Mouse (Mus musculus) hindbrain, postnatal 0 days (tissue): ENCODE measurements around the gene Slc30a9. TPM values are rescaled to one million over a fixed set of nuclear protein-coding genes. Genes with fewer than 3 reads are reported as not detected.

ENCODE experiments used
- ATAC-seq: fragments of 200-750 bp; cut with Nextera tagmentation; 2 replicates; pipeline ENCODE4 v1.8.0; 2017; ENCODE audit warnings: mild to moderate bottlenecking, moderate TSS enrichment, moderate library complexity
- DNase-seq: peaks from one replicate; pipeline ENCODE4 v3.0.0-alpha.2; 2015; ENCODE audit warnings: low spot score
- H3K27ac ChIP-seq: fragments of 300-500 bp; sonication (generic); 2 replicates; pipeline ENCODE4 v1.5.1; 2014; ENCODE audit warnings: mild to moderate bottlenecking
- H3K27me3 ChIP-seq: fragments of 300-500 bp; sonication (generic); 2 replicates; pipeline ENCODE4 v1.6.1; 2014; ENCODE audit warnings: low read length, mixed read lengths; ENCODE audit not compliant: insufficient read depth
- H3K36me3 ChIP-seq: fragments of 300-500 bp; sonication (generic); 2 replicates; pipeline ENCODE4 v1.6.1; 2014; ENCODE audit warnings: low read length, mixed read lengths; ENCODE audit not compliant: insufficient read depth
- H3K4me1 ChIP-seq: fragments of 300-500 bp; sonication (generic); 2 replicates; pipeline ENCODE4 v1.6.1; 2014; ENCODE audit warnings: antibody characterized with exemption, low read length, mixed read lengths; ENCODE audit not compliant: insufficient read depth
- H3K4me2 ChIP-seq: fragments of 300-500 bp; sonication (generic); 2 replicates; pipeline ENCODE4 v1.6.1; 2014; ENCODE audit warnings: low read depth, mild to moderate bottlenecking, low read length, moderate library complexity, mixed read lengths
- H3K4me3 ChIP-seq: fragments of 300-500 bp; sonication (generic); 2 replicates; pipeline ENCODE4 v1.5.1; 2014; ENCODE audit warnings: low read length
- H3K9ac ChIP-seq: fragments of 300-500 bp; sonication (generic); replicated peaks from 2 replicates; pipeline ENCODE4 v1.6.1; 2014; ENCODE audit warnings: mild to moderate bottlenecking, low read length, moderate library complexity, mixed read lengths
- H3K9me3 ChIP-seq: fragments of 300-500 bp; sonication (generic); 2 replicates; pipeline ENCODE4 v1.6.1; 2016; ENCODE audit warnings: low read length, mixed read lengths
- CTCF ChIP-seq: IDR thresholded peaks from 2 replicates; pipeline ENCODE4 v1.5.1; 2016; ENCODE audit warnings: antibody characterized with exemption, control low read depth, low read depth
- WGBS: fragments of 180-500 bp; shearing (Covaris S2); extraction: QIAGEN DNeasy Blood & Tissue Kit; methylation state at CpG from one replicate; pipeline ENCODE4 v1.1.7; 2014; 5-methylcytosine and 5-hydroxymethylcytosine counted together
- polyA plus RNA-seq: library from polyadenylated mRNA; unstranded; fragments of >200 nt; fragmentation: Nextera tagmentation; extraction: Ambion mirVana; gene quantifications from 2 replicates; pipeline ENCODE4 v1.2.1, GENCODE M21; 2015
- total RNA-seq: library from RNA; depleted of rRNA; stranded (reverse); fragments of >200 nt; gene quantifications from 2 replicates; pipeline ENCODE4 v1.2.3, GENCODE M21; 2014; rRNA removed

The Slc30a9 gene
- total RNA-seq (72.8 and 90.5 TPM in 2 replicates), polyA plus RNA-seq (175 and 179 TPM in 2 replicates)

DNA sequence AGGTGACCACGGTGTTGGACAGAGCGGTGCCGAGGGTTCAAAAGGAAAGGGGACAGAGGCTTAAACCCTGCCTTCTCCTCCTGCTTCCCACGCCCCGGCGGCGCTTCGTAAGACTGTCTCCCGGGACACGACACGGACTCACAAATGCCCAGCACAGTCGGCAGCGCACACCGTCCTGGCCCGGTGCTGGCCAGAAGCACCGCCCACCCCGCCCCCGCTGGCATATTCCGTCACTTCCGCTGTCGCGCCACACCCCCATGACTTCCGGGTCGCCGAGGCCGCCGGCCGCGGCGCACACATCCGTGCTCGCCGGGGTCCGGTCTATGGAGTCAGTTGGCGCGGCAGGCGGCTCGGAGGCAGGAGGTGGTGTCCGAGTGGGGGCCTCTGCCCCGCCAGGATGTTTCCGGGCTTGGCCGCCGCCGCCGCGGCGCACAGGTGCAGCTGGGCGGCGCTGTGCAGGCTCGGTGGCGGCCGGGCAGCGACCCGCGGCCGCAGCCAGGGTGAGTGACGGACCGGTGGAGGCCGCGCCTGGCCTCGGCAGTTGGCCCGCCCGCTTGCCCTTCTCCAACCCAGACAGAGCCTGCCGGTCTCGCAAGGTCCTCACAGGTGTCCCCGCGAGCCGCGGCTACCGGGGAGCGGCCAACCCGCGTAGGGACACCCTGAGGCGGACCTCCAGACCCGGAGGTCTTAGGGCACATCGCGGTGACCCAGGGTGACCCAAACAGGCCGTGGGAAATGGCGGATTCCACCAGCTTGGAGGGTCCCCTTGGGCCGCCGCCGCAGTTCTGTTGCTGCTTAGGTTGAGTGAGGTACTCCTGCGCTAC lies at the start of gene Slc30a9:
Gene Slc30a9, plus strand, starts transcription at position 258 of the 824 bp plus-strand sequence.
- peak within 1 kb of the TSS; percentile 79 for H3K27ac ChIP-seq
- H3K4me2 ChIP-seq = peak within 1 kb of the TSS; percentile 88
- peak within 1 kb of the TSS; percentile 99 for H3K4me3 ChIP-seq
- no peaks in the 10 kb centered on the region for H3K27me3 ChIP-seq
- ATAC-seq (peak; percentile 99), DNase-seq (peak; percentile 93)
- no peak for TF ChIP-seq CTCF
- peak within 1 kb of the TSS; percentile 90 for H3K9ac ChIP-seq
- no peaks in the 10 kb centered on the region for H3K9me3 ChIP-seq
- WGBS = under 1% methylated on average over 79 of the region's 83 CpGs
- no peaks in the 10 kb centered on the region; the same call in 1 of the 2 replicates for H3K4me1 ChIP-seq
- no peaks in the 10 kb centered on the region for H3K36me3 ChIP-seq

DNA sequence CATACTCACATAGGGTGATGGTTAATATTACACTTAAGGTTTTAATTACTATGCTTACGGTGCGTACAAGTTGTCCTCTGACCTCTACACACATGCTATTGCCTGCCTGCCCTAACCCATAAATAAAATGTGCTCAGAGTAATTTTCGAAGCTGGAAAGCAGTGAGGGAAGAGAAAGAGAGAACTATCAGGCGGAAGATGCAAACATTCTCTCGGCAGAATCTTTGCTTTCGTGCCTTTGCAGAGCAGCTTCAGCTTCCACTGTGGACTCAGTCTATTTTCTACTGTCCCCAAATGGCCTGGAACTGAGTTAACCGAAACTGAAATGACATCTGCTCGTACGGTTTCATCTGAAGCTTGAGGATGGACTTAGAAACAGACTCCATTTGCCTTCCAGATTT lies 48.3 kb upstream of the Slc30a9 start:
- WGBS = 86% methylated on average over 9 of the region's 9 CpGs

DNA sequence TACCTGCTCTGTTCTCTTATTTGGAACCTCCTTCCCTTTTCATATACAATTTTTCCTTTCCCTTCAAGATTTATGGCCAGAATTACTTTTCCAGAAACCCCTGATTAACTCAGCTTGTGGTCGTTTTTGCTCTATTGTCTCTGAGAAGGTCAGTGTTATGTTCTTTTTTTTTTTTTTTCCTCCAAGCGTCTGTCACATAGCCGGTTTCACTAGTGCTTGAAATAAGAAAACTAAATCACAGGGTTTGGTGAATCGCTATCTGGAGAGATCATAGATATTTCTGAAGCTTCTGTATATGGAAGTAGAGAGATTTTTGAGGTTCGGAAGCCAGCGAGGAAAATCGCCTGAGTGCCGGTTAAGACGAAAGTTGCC lies 46.6 kb upstream of the Slc30a9 start:
- no peak for DNase-seq
- Histone ChIP-seq H3K4me2 (peak overlapping the region; percentile 83), H3K36me3 (peaks cover 10% of the 10 kb centered on the region; the same call in 1 of the 2 replicates), H3K4me3 (peak overlapping the region; percentile 99), H3K9ac (peak overlapping the region; percentile 88), H3K4me1 (peaks cover 7% of the 10 kb centered on the region), H3K27me3 (no peaks in the 10 kb centered on the region), H3K27ac (peak overlapping the region; percentile 94; the same call in 1 of the 2 replicates), H3K9me3 (no peaks in the 10 kb centered on the region)
- no peak for TF ChIP-seq CTCF
- WGBS = under 1% methylated on average over 9 of the region's 9 CpGs
- ATAC-seq = no peak

More for the DNA sequence above, 48.3 kb upstream of the Slc30a9 start:
- H3K4me3 ChIP-seq = no peak overlapping the region
- TF ChIP-seq CTCF = no peak
- DNase-seq (no peak), ATAC-seq (no peak)
- H3K4me1 ChIP-seq = peaks cover 7% of the 10 kb centered on the region
- no peak overlapping the region for H3K4me2 ChIP-seq
- H3K9ac ChIP-seq = no peak overlapping the region
- H3K9me3 ChIP-seq = no peaks in the 10 kb centered on the region
- no peaks in the 10 kb centered on the region for H3K27me3 ChIP-seq
- no peaks in the 10 kb centered on the region for H3K36me3 ChIP-seq
- no peak overlapping the region for H3K27ac ChIP-seq

DNA sequence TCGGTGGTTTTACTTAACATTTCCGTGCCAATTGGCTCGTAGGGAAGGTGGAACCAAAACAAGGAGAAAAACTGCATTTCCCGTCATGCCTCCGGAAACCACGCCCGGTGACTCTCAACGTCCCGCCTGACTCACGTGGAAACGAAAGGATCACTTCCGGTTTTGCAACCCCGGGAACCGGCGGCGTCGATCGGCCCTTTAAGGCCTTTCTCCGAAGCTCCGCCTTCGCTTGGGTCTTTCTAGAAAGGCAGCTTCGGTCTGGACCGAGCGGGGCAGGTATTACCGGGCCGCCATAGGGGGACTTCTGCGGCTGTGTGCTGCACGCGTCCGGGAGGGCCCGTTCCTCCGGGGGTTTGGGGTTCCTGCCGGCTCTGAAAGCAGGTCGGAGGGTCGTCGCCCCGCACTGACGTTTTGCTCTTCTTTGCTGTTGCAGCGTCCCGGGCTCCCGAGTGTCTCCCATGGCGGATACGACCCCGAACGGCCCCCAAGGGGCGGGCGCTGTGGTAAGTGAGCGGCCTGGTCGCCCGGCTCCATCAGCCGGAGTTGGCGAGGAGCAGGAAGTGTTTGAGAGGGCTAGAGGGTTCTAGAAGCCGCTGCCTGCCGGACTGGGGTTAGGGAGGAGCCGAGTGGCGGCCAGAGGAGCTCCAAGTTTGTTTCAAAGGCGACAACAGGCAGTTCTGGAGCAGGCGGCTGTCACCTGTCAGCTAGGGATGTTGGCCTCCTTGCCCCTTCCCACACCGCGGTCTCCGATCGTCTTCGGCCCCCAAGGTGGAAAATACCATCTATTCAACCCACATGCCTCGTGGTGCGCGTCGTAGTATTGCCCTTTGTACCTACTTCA lies 46.0 kb upstream of the Slc30a9 start, which contains the start of gene Tmem33:
Gene Tmem33, plus strand, starts transcription at position 35 of the 841 bp plus-strand sequence.
- peak; percentile 91 for ATAC-seq
- peaks cover 13% of the 10 kb centered on the region; the same call in 1 of the 2 replicates for H3K36me3 ChIP-seq
- H3K27me3 ChIP-seq = no peaks in the 10 kb centered on the region
- peak within 1 kb of the TSS; percentile 83 for H3K4me2 ChIP-seq
- H3K4me1 ChIP-seq = peaks cover 7% of the 10 kb centered on the region
- H3K27ac ChIP-seq = peak within 1 kb of the TSS; percentile 94
- peak within 1 kb of the TSS; percentile 99 for H3K4me3 ChIP-seq
- DNase-seq = peak; percentile 98
- peak within 1 kb of the TSS; percentile 88 for H3K9ac ChIP-seq
- no peaks in the 10 kb centered on the region for H3K9me3 ChIP-seq
- no peak; the same call in 1 of the 2 replicates for TF ChIP-seq CTCF
- under 1% methylated on average over 67 of the region's 67 CpGs for WGBS

DNA sequence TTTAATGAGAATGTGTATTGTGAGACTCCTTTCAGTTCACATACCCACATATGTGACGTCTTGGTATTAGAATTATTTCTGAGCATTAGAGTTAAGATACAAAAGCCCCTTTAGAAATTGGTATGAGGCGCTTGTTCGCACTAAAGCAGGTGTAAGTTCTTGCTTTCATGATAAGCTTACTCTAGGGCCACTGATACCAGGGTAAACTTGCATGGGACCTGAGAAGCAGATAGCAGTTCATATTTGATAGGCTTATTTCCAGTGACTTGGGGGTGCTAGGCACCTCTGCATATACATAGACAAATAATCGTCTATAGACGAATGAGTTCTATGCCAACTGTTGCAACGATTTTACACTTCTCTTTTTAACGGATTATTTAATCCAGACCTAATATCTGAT lies 43.8 kb upstream of the Slc30a9 start:
- Histone ChIP-seq H3K9ac (no peak overlapping the region), H3K4me2 (no peak overlapping the region), H3K36me3 (peaks cover 27% of the 10 kb centered on the region; the same call in 1 of the 2 replicates), H3K9me3 (no peaks in the 10 kb centered on the region), H3K4me1 (peaks cover 7% of the 10 kb centered on the region), H3K27me3 (no peaks in the 10 kb centered on the region), H3K27ac (no peak overlapping the region), H3K4me3 (no peak overlapping the region)
- 93% methylated on average over 7 of the region's 7 CpGs for WGBS
- no peak for DNase-seq
- no peak for TF ChIP-seq CTCF
- no peak for ATAC-seq

DNA sequence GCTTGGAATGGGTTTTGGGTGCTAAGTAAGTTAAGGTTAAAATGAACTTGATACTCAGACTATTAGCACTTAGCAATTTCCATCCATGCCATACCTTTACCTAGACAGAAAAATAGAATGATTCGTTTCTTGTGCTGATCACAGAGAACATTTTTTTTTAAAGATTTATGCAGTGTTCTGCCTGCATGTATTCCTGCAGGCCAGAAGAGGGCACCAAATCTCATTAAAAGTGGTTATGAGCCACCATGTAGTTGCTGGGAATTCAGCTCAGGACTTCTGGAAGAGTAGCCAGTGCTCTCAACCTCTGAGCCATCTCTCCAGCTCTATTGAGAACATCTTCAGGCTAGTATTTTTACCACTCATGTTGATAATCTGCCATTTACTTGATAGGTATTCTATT lies 40.6 kb upstream of the Slc30a9 start:
- Histone ChIP-seq H3K36me3 (peaks cover 27% of the 10 kb centered on the region; the same call in 1 of the 2 replicates), H3K4me3 (no peak overlapping the region), H3K9me3 (no peaks in the 10 kb centered on the region), H3K4me2 (no peak overlapping the region), H3K4me1 (peaks cover 7% of the 10 kb centered on the region), H3K9ac (no peak overlapping the region), H3K27ac (no peak overlapping the region), H3K27me3 (no peaks in the 10 kb centered on the region)
- peak; percentile 49 for TF ChIP-seq CTCF
- DNase-seq (peak; percentile 10), ATAC-seq (no peak)
- WGBS = 90% methylated on average over 1 of the region's 1 CpGs
